Mouse (Mus musculus) T-helper 1 cell (primary cell): ENCODE measurements around the gene Lima1.

Source experiments
- in situ Hi-C: fragments of 300-600 bp; cut with MboI, MseI; formaldehyde crosslinking; loops from one replicate; pipeline ENCODE4 v1.15.1; 2025; ENCODE audit warnings: high pct_unique_total_duplicates

The Lima1 gene

GRCm38 (mm10) chr15:99805673-99806072 lies 69.6 kb downstream of the Lima1 start:
- in situ Hi-C loops = no loop called here

GRCm38 (mm10) chr15:99803186-99803644 lies 72.0 kb downstream of the Lima1 start:
- in situ Hi-C loops = no loop called here

- in situ Hi-C loops = no loop called here
These were observed 73.2 kb downstream of the Lima1 start for GRCm38 (mm10) chr15:99801885-99802572.

- in situ Hi-C loops = no loop called here
These were observed 75.5 kb downstream of the Lima1 start for GRCm38 (mm10) chr15:99799706-99800105.

GRCm38 (mm10) chr15:99797898-99798297 lies 77.4 kb downstream of the Lima1 start:
- in situ Hi-C loops = no loop called here

GRCm38 (mm10) chr15:99796735-99797134 lies 78.5 kb downstream of the Lima1 start:
- in situ Hi-C loops = no loop called here

- in situ Hi-C loops = no loop called here
These were observed 79.2 kb downstream of the Lima1 start for GRCm38 (mm10) chr15:99796066-99796465.

GRCm38 (mm10) chr15:99792221-99792815 lies 82.9 kb downstream of the Lima1 start:
- in situ Hi-C loops = no loop called here

GRCm38 (mm10) chr15:99791003-99791402 lies 84.3 kb downstream of the Lima1 start:
- in situ Hi-C loops = no loop called here

GRCm38 (mm10) chr15:99790464-99790863 lies 84.8 kb downstream of the Lima1 start:
- in situ Hi-C loops = no loop called here

- in situ Hi-C loops = no loop called here
These were observed 87.6 kb downstream of the Lima1 start for GRCm38 (mm10) chr15:99787625-99788120.

- in situ Hi-C loops = no loop called here
These were observed 96.5 kb downstream of the Lima1 start for GRCm38 (mm10) chr15:99778677-99779335.

GRCm38 (mm10) chr15:99778148-99778547 lies 97.1 kb downstream of the Lima1 start:
- in situ Hi-C loops = no loop called here

GRCm38 (mm10) chr15:99772925-99773324 lies 102.3 kb downstream of the Lima1 start:
- in situ Hi-C loops = loop anchor here (5.0 kb wide), 1 partner anchor 46 kb away; the partner anchor contains the start of gene Cox14

- in situ Hi-C loops = loop anchor here (5.0 kb wide), 1 partner anchor 45 kb away; the partner anchor contains the start of gene Cox14
These were observed 102.6 kb downstream of the Lima1 start, which contains the start of gene Cers5 for GRCm38 (mm10) chr15:99772881-99772924. Gene Cers5, minus strand, starts transcription at chr15:99772885.

GRCm38 (mm10) chr15:99772277-99772880 lies 102.9 kb downstream of the Lima1 start:
- in situ Hi-C loops = loop anchor here (5.0 kb wide), 1 partner anchor 45 kb away; the partner anchor contains the start of gene Cox14

- in situ Hi-C loops = loop anchor here (5.0 kb wide), 1 partner anchor 44 kb away; the partner anchor contains the start of gene Cox14
These were observed 103.5 kb downstream of the Lima1 start for GRCm38 (mm10) chr15:99771601-99772276.

GRCm38 (mm10) chr15:99771004-99771500 lies 104.2 kb downstream of the Lima1 start:
- in situ Hi-C loops = loop anchor here (5.0 kb wide), 1 partner anchor 44 kb away; the partner anchor contains the start of gene Cox14

GRCm38 (mm10) chr15:99768761-99769160 lies 106.5 kb downstream of the Lima1 start:
- in situ Hi-C loops = no loop called here

GRCm38 (mm10) chr15:99767467-99767866 lies 107.8 kb downstream of the Lima1 start:
- in situ Hi-C loops = no loop called here

- in situ Hi-C loops = no loop called here
These were observed 121.1 kb downstream of the Lima1 start for GRCm38 (mm10) chr15:99754204-99754603.

- in situ Hi-C loops = no loop called here
These were observed 135.0 kb downstream of the Lima1 start for GRCm38 (mm10) chr15:99740229-99740628.
